Mouse (Mus musculus): ENCODE data around the gene Chd1l.

DNA sequence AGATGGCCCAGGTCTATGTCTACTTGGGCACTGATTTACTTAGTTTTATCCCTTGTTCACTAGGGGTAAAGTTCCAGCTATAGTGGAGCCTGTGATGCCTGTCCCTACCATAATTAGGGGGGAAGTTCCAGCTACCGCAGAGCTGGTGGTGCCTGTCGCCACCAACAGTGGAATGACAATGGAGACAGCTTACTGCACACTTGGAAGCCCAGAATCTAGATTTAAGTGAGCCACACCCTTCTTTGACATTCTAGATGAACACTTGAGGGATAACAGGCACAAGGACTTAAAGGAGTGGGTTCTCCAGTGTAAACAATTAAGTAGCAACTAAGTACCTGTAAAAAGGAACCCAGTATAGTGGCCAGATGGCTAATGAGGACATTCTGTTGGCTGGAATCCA lies 73.0 kb downstream of the Chd1l start:
- TF ChIP-seq CTCF (IDR thresholded peaks at IDR 0.05; ENCODE audit: borderline replicate concordance, control insufficient read depth, extremely low read depth, insufficient read depth, low read length, poor library complexity): no peak
- no peak for TF ChIP-seq POLR2A (IDR thresholded peaks at IDR 0.05; ENCODE audit: control insufficient read depth, extremely low read depth, insufficient read depth, low read length, poor library complexity)

Measured in thymus, adult 2 months (tissue).